In the genomic region with DNA sequence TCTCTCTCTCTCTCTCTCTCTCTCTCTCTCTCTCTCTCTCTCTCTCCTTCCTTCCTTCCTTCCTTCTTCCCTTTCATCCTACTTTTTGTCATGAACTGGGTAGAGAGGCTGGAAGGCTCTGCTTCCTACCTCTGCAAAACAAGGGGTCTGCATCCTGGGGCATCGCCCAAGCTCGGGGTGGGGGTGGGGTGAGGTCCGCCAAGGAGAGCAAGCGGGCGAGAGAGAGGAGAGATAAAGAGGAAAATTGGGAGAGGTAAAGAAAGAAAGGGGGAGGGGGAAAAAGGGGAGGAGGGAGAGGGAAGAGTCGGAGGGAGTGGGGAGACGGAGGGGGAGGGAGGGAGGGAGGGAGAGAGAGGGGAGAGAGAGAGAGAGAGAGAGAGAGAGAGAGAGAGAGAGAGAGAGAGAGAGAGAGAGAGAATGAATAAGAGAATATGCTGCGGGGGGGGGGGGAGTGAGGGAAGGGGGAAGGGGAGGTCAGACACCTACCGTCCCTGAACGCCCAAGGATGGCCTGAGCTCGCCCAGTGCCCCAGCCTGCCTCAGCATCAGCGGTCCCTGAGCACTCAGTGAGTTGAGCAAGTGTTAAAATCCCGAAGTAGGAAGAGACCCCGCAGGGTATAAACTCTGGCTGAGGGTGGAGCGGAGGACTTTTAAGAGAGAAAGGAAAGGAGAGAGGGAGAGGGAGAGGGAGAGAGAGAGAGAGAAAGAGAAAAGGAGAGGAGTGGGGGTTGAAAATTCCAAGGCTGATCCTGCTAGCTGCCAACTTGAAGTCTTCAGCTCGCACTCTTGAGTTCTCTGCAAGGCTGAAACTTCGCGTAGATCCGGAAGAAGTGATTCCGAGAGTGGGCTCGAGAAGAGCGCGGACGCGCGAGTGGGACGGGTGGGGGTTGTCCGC, we compare ENCODE assay signal across 8 mouse cellular contexts. TPM values are rescaled to one million over a fixed set of nuclear protein-coding genes. Genes with fewer than 3 reads are reported as not detected.
A peak's percentile ranks its signal among the peaks of the same experiment; 100 is the strongest.
DNase-seq lines count a peak whose midpoint lies in the region; ATAC-seq and TF ChIP-seq lines count a peak whose summit lies in the region.

A gene (plus strand): TSS at position 579 of the 894 bp plus-strand sequence.

- peak within 1 kb of the TSS; percentile 77 for H3K4me3 ChIP-seq in kidney, postnatal 0 days (replicated peaks; ENCODE audit: low read depth, low read length)
- peak within 1 kb of the TSS; percentile 76 for H3K4me3 ChIP-seq in heart, embryonic 15.5 days
- H3K4me3 ChIP-seq in liver, embryonic 13.5 days (replicated peaks) = peak within 1 kb of the TSS; percentile 50
- no peak within 1 kb of the TSS for H3K4me3 ChIP-seq in thymus, adult 2 months (ENCODE audit: control insufficient read depth, insufficient read depth, low read length)

- no peaks in the 10 kb centered on the region for H3K27me3 ChIP-seq in kidney, postnatal 0 days (ENCODE audit: insufficient read depth, low read length)
- H3K27me3 ChIP-seq in heart, embryonic 15.5 days = no peaks in the 10 kb centered on the region
- H3K27me3 ChIP-seq in liver, embryonic 13.5 days = peaks cover 31% of the 10 kb centered on the region
- H3K27me3 ChIP-seq in thymus, adult 2 months (ENCODE audit: control insufficient read depth, insufficient read depth, low read length) = no peaks in the 10 kb centered on the region; the same call in 1 of the 2 replicates

- no peaks in the 10 kb centered on the region for H3K4me1 ChIP-seq in kidney, postnatal 0 days (replicated peaks; ENCODE audit: insufficient read depth, low read length)
- H3K4me1 ChIP-seq in heart, embryonic 15.5 days (replicated peaks) = 0 out of 2 replicates have a peak, but pooled peaks cover 7% of the 10 kb centered on the region
- no peaks in the 10 kb centered on the region for H3K4me1 ChIP-seq in liver, embryonic 13.5 days (replicated peaks)
- no peaks in the 10 kb centered on the region for H3K4me1 ChIP-seq in thymus, adult 2 months (replicated peaks; ENCODE audit: control insufficient read depth, insufficient read depth, low read length)

- TF ChIP-seq CTCF in kidney, postnatal 0 days (IDR thresholded peaks at IDR 0.05; ENCODE audit: low read depth) = no peak
- TF ChIP-seq CTCF in thymus, adult 2 months (IDR thresholded peaks at IDR 0.05; ENCODE audit: borderline replicate concordance, control insufficient read depth, extremely low read depth, insufficient read depth, low read length, poor library complexity) = no peak

- no peak for TF ChIP-seq POLR2A in thymus, adult 2 months (IDR thresholded peaks at IDR 0.05; ENCODE audit: control insufficient read depth, extremely low read depth, insufficient read depth, low read length, poor library complexity)

- peak; percentile 72 for DNase-seq in kidney, postnatal 0 days (ENCODE audit: low spot score)
- no peak for DNase-seq in kidney, adult 8-10 months
- peak; percentile 48 to 53 for DNase-seq in cerebellum, postnatal 10 days
- DNase-seq in liver, embryonic 13.5 days = no peak
- DNase-seq in thymus, postnatal 0 days (ENCODE audit: low spot score) = no peak
- DNase-seq in thymus, adult 2 months = no peak
- DNase-seq in gastrocnemius, adult 8-10 months (ENCODE audit: low spot score in 2 of 2) = no peak

- H3K27ac ChIP-seq in kidney, postnatal 0 days = peak within 1 kb of the TSS; percentile 87
- H3K27ac ChIP-seq in heart, embryonic 15.5 days = peak within 1 kb of the TSS; percentile 91
- H3K27ac ChIP-seq in liver, embryonic 13.5 days = no peak within 1 kb of the TSS
- no peak within 1 kb of the TSS for H3K27ac ChIP-seq in thymus, adult 2 months (ENCODE audit: control insufficient read depth, insufficient read depth, low read length)

- no peaks in the 10 kb centered on the region for H3K9me3 ChIP-seq in kidney, postnatal 0 days (replicated peaks; ENCODE audit: low read length)
- H3K9me3 ChIP-seq in heart, embryonic 15.5 days (replicated peaks) = no peaks in the 10 kb centered on the region
- H3K9me3 ChIP-seq in liver, embryonic 13.5 days (replicated peaks) = no peaks in the 10 kb centered on the region

- H3K9ac ChIP-seq in kidney, postnatal 0 days (ENCODE audit: low read depth, low read length) = peak within 1 kb of the TSS; percentile 74
- peak within 1 kb of the TSS; percentile 82 for H3K9ac ChIP-seq in heart, embryonic 15.5 days
- peak within 1 kb of the TSS; percentile 41; the same call in 1 of the 2 replicates for H3K9ac ChIP-seq in liver, embryonic 13.5 days

- H3K36me3 ChIP-seq in kidney, postnatal 0 days (ENCODE audit: insufficient read depth, low read length) = no peaks in the 10 kb centered on the region
- H3K36me3 ChIP-seq in heart, embryonic 15.5 days = no peaks in the 10 kb centered on the region
- H3K36me3 ChIP-seq in liver, embryonic 13.5 days = no peaks in the 10 kb centered on the region
- no peaks in the 10 kb centered on the region for H3K36me3 ChIP-seq in thymus, adult 2 months (ENCODE audit: control insufficient read depth, insufficient read depth, low read length)

- 3% methylated on average over 27 of the region's 28 CpGs for WGBS in kidney, postnatal 0 days
- WGBS in heart, embryonic 15.5 days = 1% methylated on average over 26 of the region's 28 CpGs
- 1% methylated on average over 25 of the region's 28 CpGs for WGBS in liver, embryonic 13.5 days (ENCODE audit: insufficient replicate concordance)
- 12% methylated on average over 27 of the region's 28 CpGs for WGBS in thymus, adult 2 months

- ATAC-seq in kidney, postnatal 0 days (replicated peaks; ENCODE audit: low FRiP score, low read depth) = peak; percentile 34
- peak; percentile 40; the same call in 1 of the 2 replicates for ATAC-seq in heart, embryonic 15.5 days (replicated peaks; ENCODE audit: insufficient number of reproducible peaks, insufficient read depth, low FRiP score, low read depth)
- ATAC-seq in liver, embryonic 13.5 days (ENCODE audit: low read depth) = no peak; the same call in 1 of the 2 replicates

- peak within 1 kb of the TSS; percentile 84 for H3K4me2 ChIP-seq in kidney, postnatal 0 days (ENCODE audit: low read length)
- H3K4me2 ChIP-seq in heart, embryonic 15.5 days = peak within 1 kb of the TSS; percentile 84
- H3K4me2 ChIP-seq in liver, embryonic 13.5 days = peak within 1 kb of the TSS; percentile 60

RNA-seq across cellular contexts. Expression of the gene that starts here (rescaled TPM):
- 9.9 and 10.3 TPM in 2 replicates for polyA plus RNA-seq in kidney, postnatal 0 days (2015; fragmentation: Nextera tagmentation; extraction: Ambion mirVana)
- 11.2 and 13.0 TPM in 2 replicates for polyA plus RNA-seq in heart, embryonic 15.5 days (2015; fragmentation: Nextera tagmentation; extraction: Ambion mirVana)
- 1.2 and 1.3 TPM in 2 replicates for polyA plus RNA-seq in liver, embryonic 13.5 days (2015; fragmentation: Nextera tagmentation; extraction: Ambion mirVana)
- 0.46 and 0.61 TPM in 2 replicates for polyA plus RNA-seq in thymus, postnatal 0 days (2015; fragmentation: Nextera tagmentation; extraction: Ambion mirVana)
- 0.54 and 1.3 TPM in 2 replicates for polyA plus RNA-seq in thymus, adult 2 months (2012; rRNA removed)
- total RNA-seq in gastrocnemius, adult 8-10 months (2022) = 1 to 10 TPM; 1.1 to 2.2 (median 1.6) TPM

Comparison
In these comparisons a context has a peak if more than half of its experiments do, and no peak if none do; other contexts are left out.
1. DNase-seq: peak in kidney, postnatal 0 days (single experiment) and cerebellum, postnatal 10 days (2 of 2); none in kidney, adult 8-10 months (0 of 2), liver, embryonic 13.5 days (single experiment), thymus, postnatal 0 days (single experiment), thymus, adult 2 months (single experiment) and gastrocnemius, adult 8-10 months (0 of 2).
2. H3K27ac ChIP-seq: peak in kidney, postnatal 0 days (single experiment) and heart, embryonic 15.5 days (single experiment); none in liver, embryonic 13.5 days (single experiment) and thymus, adult 2 months (single experiment).
3. Peak in every context shown above with its lines, with median percentiles within 50 percentile points of each other: H3K4me2 ChIP-seq and H3K9ac ChIP-seq.